Mouse (Mus musculus): ENCODE measurements around the gene Tspan11. TPM values are rescaled to one million over a fixed set of nuclear protein-coding genes. Genes with fewer than 3 reads are reported as not detected.
A peak's percentile ranks its signal among the peaks of the same experiment; 100 is the strongest.

Gene Tspan11
- polyA plus RNA-seq, 1 experiment from 2014 or later: 64.3 TPM

- Histone ChIP-seq H3K27ac (ENCODE audit: low read length) (0 out of 2 replicates have a peak overlapping the region, but pooled peaks have one; percentile 16), H3K27me3 (replicated peaks; ENCODE audit: insufficient read depth, low read length) (no peaks in the 10 kb centered on the region), H3K36me3 (ENCODE audit: insufficient read depth, low read length) (no peaks in the 10 kb centered on the region), H3K9ac (replicated peaks; ENCODE audit: low read depth) (no peak overlapping the region), H3K4me3 (ENCODE audit: low read depth, low read length) (no peak overlapping the region), H3K9me3 (ENCODE audit: low read length) (no peaks in the 10 kb centered on the region), H3K4me2 (replicated peaks; ENCODE audit: low read depth, low read length) (no peak overlapping the region), H3K4me1 (ENCODE audit: insufficient read depth, low read depth, low read length) (no peaks in the 10 kb centered on the region)
- TF ChIP-seq EP300 (IDR thresholded peaks at IDR 0.05) (peak; percentile 65), CTCF (IDR thresholded peaks at IDR 0.05) (no peak)
- ATAC-seq: no peak
- DNase-seq (ENCODE audit: low spot score): peak; percentile 51
- WGBS: 49% methylated on average over 6 of the region's 6 CpGs
These were observed 37.9 kb upstream of the Tspan11 start for GRCm38 (mm10) chr6:127849496-127849895.

DNA sequence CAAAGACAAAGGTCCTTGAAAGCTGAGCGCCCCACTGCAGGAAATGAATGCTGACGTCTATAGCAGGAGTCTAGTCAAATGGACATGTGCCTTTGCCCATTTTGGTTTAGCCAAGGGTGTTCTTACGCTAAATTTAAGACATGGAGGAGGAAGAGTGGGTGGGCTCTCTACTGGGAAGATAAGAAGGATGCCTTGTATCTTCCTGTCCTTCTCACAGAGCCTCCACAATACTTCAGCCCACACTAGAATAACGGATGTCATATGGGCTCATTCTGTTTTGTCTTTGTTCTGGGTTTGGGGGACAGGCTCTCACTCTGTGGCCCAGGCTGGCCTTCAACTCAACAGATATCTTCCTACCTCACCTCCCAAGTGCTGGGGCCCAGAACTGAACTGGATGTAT is 35.8 kb upstream of the Tspan11 start:
- H3K9me3 ChIP-seq (ENCODE audit: low read length): no peaks in the 10 kb centered on the region
- no peak overlapping the region for H3K9ac ChIP-seq (replicated peaks; ENCODE audit: low read depth)
- no peaks in the 10 kb centered on the region; the same call in 1 of the 2 replicates for H3K4me1 ChIP-seq (ENCODE audit: insufficient read depth, low read depth, low read length)
- TF ChIP-seq CTCF (IDR thresholded peaks at IDR 0.05): no peak
- TF ChIP-seq EP300 (IDR thresholded peaks at IDR 0.05): no peak
- DNase-seq (ENCODE audit: low spot score): no peak
- no peak overlapping the region for H3K4me2 ChIP-seq (replicated peaks; ENCODE audit: low read depth, low read length)
- no peak overlapping the region for H3K4me3 ChIP-seq (ENCODE audit: low read depth, low read length)
- WGBS: 82% methylated on average over 4 of the region's 4 CpGs
- H3K27me3 ChIP-seq (replicated peaks; ENCODE audit: insufficient read depth, low read length): no peaks in the 10 kb centered on the region
- no peak overlapping the region for H3K27ac ChIP-seq (ENCODE audit: low read length)
- no peaks in the 10 kb centered on the region for H3K36me3 ChIP-seq (ENCODE audit: insufficient read depth, low read length)
- ATAC-seq: no peak

GRCm38 (mm10) chr6:127853241-127853640 is 34.1 kb upstream of the Tspan11 start:
- DNase-seq (ENCODE audit: low spot score): peak; percentile 94
- H3K4me1 ChIP-seq (ENCODE audit: insufficient read depth, low read depth, low read length): no peaks in the 10 kb centered on the region; the same call in 1 of the 2 replicates
- H3K9ac ChIP-seq (replicated peaks; ENCODE audit: low read depth): no peak overlapping the region
- ATAC-seq: peak; percentile 86
- no peaks in the 10 kb centered on the region for H3K9me3 ChIP-seq (ENCODE audit: low read length)
- WGBS: 63% methylated on average over 7 of the region's 7 CpGs
- H3K4me2 ChIP-seq (replicated peaks; ENCODE audit: low read depth, low read length): peak overlapping the region; percentile 37
- H3K27me3 ChIP-seq (replicated peaks; ENCODE audit: insufficient read depth, low read length): no peaks in the 10 kb centered on the region
- peak overlapping the region; percentile 81 for H3K27ac ChIP-seq (ENCODE audit: low read length)
- no peaks in the 10 kb centered on the region for H3K36me3 ChIP-seq (ENCODE audit: insufficient read depth, low read length)
- TF ChIP-seq EP300 (IDR thresholded peaks at IDR 0.05) (peak; percentile 97), CTCF (IDR thresholded peaks at IDR 0.05) (no peak)
- H3K4me3 ChIP-seq (ENCODE audit: low read depth, low read length): no peak overlapping the region

DNA sequence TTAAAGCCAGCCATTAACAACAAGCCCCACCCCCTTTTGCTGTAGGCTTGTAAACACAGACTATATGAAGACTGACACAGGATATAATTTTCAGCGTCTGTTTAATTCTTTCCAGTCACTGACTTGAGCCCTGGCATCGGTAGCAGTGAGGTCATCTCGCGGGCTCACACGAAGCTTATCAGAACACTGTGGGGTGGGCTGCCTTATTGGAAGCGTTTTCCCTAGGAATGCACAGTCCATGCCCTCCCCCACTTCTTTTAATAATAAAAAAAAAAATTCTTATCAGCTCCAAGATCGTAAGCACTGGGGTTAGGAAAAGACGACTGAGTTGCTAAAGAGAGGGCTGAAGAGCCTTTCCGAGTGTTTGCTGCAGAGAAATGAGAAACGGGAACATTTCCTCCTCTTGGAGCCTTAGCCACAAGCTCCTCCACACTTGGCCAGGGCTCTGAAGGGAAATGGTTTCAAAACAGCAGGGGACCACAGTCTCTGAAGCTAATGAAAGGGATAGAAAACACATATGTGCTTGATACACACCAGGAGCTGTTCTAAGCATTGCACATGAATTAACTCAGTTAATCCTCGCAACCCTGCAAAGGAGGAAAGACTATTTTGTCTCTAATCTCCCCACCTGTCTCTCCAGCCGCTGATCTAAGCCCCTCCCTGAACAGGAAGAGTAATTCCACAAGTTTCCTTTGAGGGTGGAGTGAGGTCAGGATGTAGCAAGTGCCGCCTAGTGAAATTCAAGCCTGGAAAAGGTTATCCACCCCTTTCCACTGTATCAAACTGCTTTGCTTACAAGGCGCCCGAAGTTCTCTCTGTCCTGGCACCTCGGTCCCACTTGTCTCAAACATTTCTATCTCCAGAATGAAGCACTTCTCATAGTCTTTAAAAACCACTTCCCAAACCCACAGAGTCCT is 33.4 kb upstream of the Tspan11 start:
- peak; percentile 94 for DNase-seq (ENCODE audit: low spot score)
- Histone ChIP-seq H3K4me3 (ENCODE audit: low read depth, low read length) (no peak overlapping the region), H3K9ac (replicated peaks; ENCODE audit: low read depth) (no peak overlapping the region), H3K27me3 (replicated peaks; ENCODE audit: insufficient read depth, low read length) (no peaks in the 10 kb centered on the region), H3K27ac (ENCODE audit: low read length) (peak overlapping the region; percentile 80), H3K4me1 (ENCODE audit: insufficient read depth, low read depth, low read length) (no peaks in the 10 kb centered on the region; the same call in 1 of the 2 replicates), H3K36me3 (ENCODE audit: insufficient read depth, low read length) (no peaks in the 10 kb centered on the region), H3K9me3 (ENCODE audit: low read length) (no peaks in the 10 kb centered on the region), H3K4me2 (replicated peaks; ENCODE audit: low read depth, low read length) (peak overlapping the region; percentile 37)
- ATAC-seq: peak; percentile 75
- TF ChIP-seq EP300 (IDR thresholded peaks at IDR 0.05): peak; percentile 87
- no peak for TF ChIP-seq CTCF (IDR thresholded peaks at IDR 0.05)
- WGBS: 4% methylated on average over 16 of the region's 16 CpGs

DNA sequence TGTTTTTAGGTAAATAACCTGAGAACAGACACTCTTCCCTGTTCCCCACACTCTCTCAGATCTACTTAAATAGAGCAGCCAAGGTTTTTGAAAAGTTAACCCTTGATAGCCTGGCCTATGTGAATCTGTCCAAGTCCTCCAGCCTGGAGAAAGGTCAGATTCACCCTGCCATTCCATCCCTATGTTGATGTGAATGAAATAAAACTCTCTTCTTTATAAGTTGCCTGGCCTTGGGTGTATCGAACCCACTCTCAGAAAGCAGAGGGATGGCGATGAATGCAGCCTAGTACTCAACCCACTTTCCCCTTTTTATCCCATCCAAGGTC is 32.7 kb upstream of the Tspan11 start:
- ATAC-seq: no peak

DNA sequence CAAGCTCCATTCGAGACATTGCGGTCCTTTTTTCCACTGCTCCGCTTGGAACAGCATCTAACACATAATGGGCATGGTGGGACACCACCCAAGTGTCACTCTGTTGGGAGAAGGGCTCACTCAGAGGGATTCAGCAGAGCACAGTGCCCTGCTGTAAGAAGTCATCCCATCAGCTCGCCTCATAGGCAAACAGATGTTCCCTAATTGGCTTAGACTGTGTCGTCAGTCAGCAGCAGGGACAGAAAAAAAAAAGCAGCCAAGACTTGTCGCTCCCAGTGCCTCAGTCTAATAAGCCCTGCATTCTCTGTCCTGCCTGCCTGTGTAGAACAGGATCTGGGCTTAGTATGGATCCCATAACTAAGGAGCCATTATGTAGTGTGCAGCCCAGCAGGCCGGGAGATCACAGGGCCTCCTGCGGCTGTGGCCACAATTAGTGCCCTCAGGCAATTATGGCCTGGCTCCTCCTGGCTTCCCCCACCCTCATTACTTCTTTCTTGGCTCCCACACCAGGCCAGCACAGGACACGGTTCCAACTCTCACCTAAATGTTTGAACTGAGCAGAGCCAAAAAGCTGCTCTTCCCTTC is 31.6 kb upstream of the Tspan11 start:
- TF ChIP-seq EP300 (IDR thresholded peaks at IDR 0.05) (no peak), CTCF (IDR thresholded peaks at IDR 0.05) (no peak)
- no peak overlapping the region for H3K4me3 ChIP-seq (ENCODE audit: low read depth, low read length)
- H3K9me3 ChIP-seq (ENCODE audit: low read length): no peaks in the 10 kb centered on the region
- DNase-seq (ENCODE audit: low spot score) (no peak), ATAC-seq (no peak)
- no peak overlapping the region for H3K27ac ChIP-seq (ENCODE audit: low read length)
- WGBS: 65% methylated on average over 9 of the region's 9 CpGs
- no peaks in the 10 kb centered on the region; the same call in 1 of the 2 replicates for H3K4me1 ChIP-seq (ENCODE audit: insufficient read depth, low read depth, low read length)
- no peaks in the 10 kb centered on the region for H3K36me3 ChIP-seq (ENCODE audit: insufficient read depth, low read length)
- H3K4me2 ChIP-seq (replicated peaks; ENCODE audit: low read depth, low read length): no peak overlapping the region
- H3K27me3 ChIP-seq (replicated peaks; ENCODE audit: insufficient read depth, low read length): no peaks in the 10 kb centered on the region
- no peak overlapping the region for H3K9ac ChIP-seq (replicated peaks; ENCODE audit: low read depth)

More for the DNA sequence above, 32.7 kb upstream of the Tspan11 start:
- H3K9me3 ChIP-seq (ENCODE audit: low read length): no peaks in the 10 kb centered on the region
- WGBS: 79% methylated on average over 2 of the region's 2 CpGs
- H3K4me3 ChIP-seq (ENCODE audit: low read depth, low read length): no peak overlapping the region
- peak; percentile 85 for DNase-seq (ENCODE audit: low spot score)
- H3K36me3 ChIP-seq (ENCODE audit: insufficient read depth, low read length): no peaks in the 10 kb centered on the region
- H3K9ac ChIP-seq (replicated peaks; ENCODE audit: low read depth): no peak overlapping the region
- TF ChIP-seq EP300 (IDR thresholded peaks at IDR 0.05) (peak; percentile 94), CTCF (IDR thresholded peaks at IDR 0.05) (no peak)
- peak overlapping the region; percentile 51; the same call in 1 of the 2 replicates for H3K27ac ChIP-seq (ENCODE audit: low read length)
- no peaks in the 10 kb centered on the region; the same call in 1 of the 2 replicates for H3K4me1 ChIP-seq (ENCODE audit: insufficient read depth, low read depth, low read length)
- no peak overlapping the region for H3K4me2 ChIP-seq (replicated peaks; ENCODE audit: low read depth, low read length)
- H3K27me3 ChIP-seq (replicated peaks; ENCODE audit: insufficient read depth, low read length): no peaks in the 10 kb centered on the region

Measured in lung, postnatal 0 days (tissue).